ENCODE assay signal across 10 mouse cellular contexts in the genomic region with DNA sequence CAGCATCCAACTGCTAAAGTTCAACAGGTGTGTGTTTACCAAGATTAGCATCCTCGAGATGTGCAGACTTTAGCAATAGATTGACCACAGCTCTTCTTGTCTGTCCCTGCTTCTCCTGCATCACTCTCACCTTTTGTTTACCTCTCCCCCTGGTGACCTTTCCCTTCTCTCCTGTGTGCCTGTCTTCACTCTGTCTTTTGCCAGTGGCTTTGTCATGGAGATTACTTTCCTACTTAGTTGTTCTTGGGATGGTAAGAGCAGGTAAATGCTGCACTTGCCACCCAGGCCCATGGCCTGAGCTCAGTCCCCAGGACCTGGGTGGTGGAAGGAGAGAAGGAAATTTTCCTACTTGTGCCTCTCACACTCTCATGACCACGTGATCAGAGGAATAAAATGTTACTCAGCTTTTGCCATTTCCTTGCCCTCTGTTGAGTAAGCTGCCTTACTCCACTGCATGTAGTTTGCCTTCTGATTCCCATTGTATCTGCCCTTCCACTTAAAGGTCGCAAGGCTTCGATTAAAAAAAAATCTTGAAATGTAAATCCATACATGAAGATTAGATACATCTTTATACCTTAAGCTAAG. TPM values are rescaled to one million over a fixed set of nuclear protein-coding genes. Genes with fewer than 3 reads are reported as not detected.
DNase-seq lines count a peak whose midpoint lies in the region; ATAC-seq and TF ChIP-seq lines count a peak whose summit lies in the region.
"Had no signal": no experiment of that assay in that cellular context is flagged by ENCODE, and none has a peak within 500 bp of the region (broad histone marks: within the 10 kb centered on the region; RNA-seq: fewer than 3 reads in every experiment).

No protein-coding gene starts in this region.

- H3K36me3 ChIP-seq in lung, embryonic 14.5 days (ENCODE audit: insufficient read depth) = peaks cover 7% of the 10 kb centered on the region; the same call in 1 of the 2 replicates
- H3K36me3 ChIP-seq in hindbrain, postnatal 0 days (ENCODE audit: insufficient read depth, low read length) = no peaks in the 10 kb centered on the region
- peaks cover 4% of the 10 kb centered on the region for H3K36me3 ChIP-seq in neural tube, embryonic 13.5 days

- H3K9ac ChIP-seq in lung, embryonic 14.5 days = peak overlapping the region; percentile 26; the same call in 1 of the 2 replicates
- H3K9ac ChIP-seq in hindbrain, postnatal 0 days (replicated peaks; ENCODE audit: low read length) = no peak overlapping the region
- peak overlapping the region; percentile 26; the same call in 1 of the 2 replicates for H3K9ac ChIP-seq in neural tube, embryonic 13.5 days

- no peaks in the 10 kb centered on the region; the same call in 1 of the 2 replicates for H3K4me1 ChIP-seq in cerebellum, adult 2 months (ENCODE audit: control insufficient read depth, insufficient read depth, low read length)
- peaks cover 7% of the 10 kb centered on the region; the same call in 1 of the 2 replicates for H3K4me1 ChIP-seq in lung, embryonic 14.5 days (ENCODE audit: insufficient read depth)
- peaks cover 10% of the 10 kb centered on the region for H3K4me1 ChIP-seq in hindbrain, postnatal 0 days (ENCODE audit: insufficient read depth, low read length)
- H3K4me1 ChIP-seq in neural tube, embryonic 13.5 days (replicated peaks) = peaks cover 34% of the 10 kb centered on the region

- H3K9me3 ChIP-seq in lung, embryonic 14.5 days (ENCODE audit: low read depth, low read length) = no peaks in the 10 kb centered on the region
- no peaks in the 10 kb centered on the region for H3K9me3 ChIP-seq in hindbrain, postnatal 0 days (ENCODE audit: low read length)
- no peaks in the 10 kb centered on the region for H3K9me3 ChIP-seq in neural tube, embryonic 13.5 days

- no peak for TF ChIP-seq POLR2A in cerebellum, adult 2 months (IDR thresholded peaks at IDR 0.05; ENCODE audit: borderline replicate concordance, insufficient read depth, low read length)

- ATAC-seq in lung, embryonic 14.5 days (ENCODE audit: insufficient read depth) = no peak
- no peak for ATAC-seq in hindbrain, postnatal 0 days
- ATAC-seq in neural tube, embryonic 13.5 days (ENCODE audit: low read depth) = no peak

- H3K4me2 ChIP-seq in lung, embryonic 14.5 days = peak overlapping the region; percentile 65
- peak overlapping the region; percentile 89 for H3K4me2 ChIP-seq in hindbrain, postnatal 0 days (ENCODE audit: low read depth, low read length)
- H3K4me2 ChIP-seq in neural tube, embryonic 13.5 days = peak overlapping the region; percentile 79

- WGBS in cerebellum, adult 2 months = 74% methylated on average over 4 of the region's 4 CpGs
- WGBS in lung, embryonic 14.5 days = 67% methylated on average over 4 of the region's 4 CpGs
- 82% methylated on average over 4 of the region's 4 CpGs for WGBS in hindbrain, postnatal 0 days
- WGBS in neural tube, embryonic 13.5 days = 81% methylated on average over 4 of the region's 4 CpGs

- H3K27me3 ChIP-seq in cerebellum, adult 2 months (ENCODE audit: control insufficient read depth, insufficient read depth, low read length) = no peaks in the 10 kb centered on the region
- H3K27me3 ChIP-seq in lung, embryonic 14.5 days (ENCODE audit: insufficient read depth, low read length) = no peaks in the 10 kb centered on the region
- no peaks in the 10 kb centered on the region for H3K27me3 ChIP-seq in hindbrain, postnatal 0 days (ENCODE audit: insufficient read depth, low read length)
- H3K27me3 ChIP-seq in neural tube, embryonic 13.5 days = no peaks in the 10 kb centered on the region

- TF ChIP-seq CTCF in cerebellum, adult 2 months (IDR thresholded peaks at IDR 0.05; ENCODE audit: borderline replicate concordance, insufficient read depth, low read depth, low read length) = no peak
- no peak for TF ChIP-seq CTCF in lung, embryonic 14.5 days (IDR thresholded peaks at IDR 0.05; ENCODE audit: low read depth)
- TF ChIP-seq CTCF in hindbrain, postnatal 0 days (IDR thresholded peaks at IDR 0.05; ENCODE audit: low read depth) = no peak

- H3K4me3 ChIP-seq in cerebellum, adult 2 months (replicated peaks; ENCODE audit: insufficient read depth, low read depth, low read length) = peak overlapping the region; percentile 29
- H3K4me3 ChIP-seq in lung, embryonic 14.5 days (ENCODE audit: low read depth, low read length) = no peak overlapping the region
- H3K4me3 ChIP-seq in hindbrain, postnatal 0 days (ENCODE audit: low read length) = no peak overlapping the region
- H3K4me3 ChIP-seq in neural tube, embryonic 13.5 days = peak overlapping the region; percentile 78; the same call in 1 of the 2 replicates

- no peak overlapping the region for H3K27ac ChIP-seq in cerebellum, adult 2 months (ENCODE audit: insufficient read depth, low read length)
- H3K27ac ChIP-seq in lung, embryonic 14.5 days (ENCODE audit: low read depth) = no peak overlapping the region
- no peak overlapping the region for H3K27ac ChIP-seq in hindbrain, postnatal 0 days
- no peak overlapping the region for H3K27ac ChIP-seq in neural tube, embryonic 13.5 days (replicated peaks)

- no peak for DNase-seq in cerebellum, adult 2 months
- no peak for DNase-seq in cerebellum, postnatal 36 days
- DNase-seq in lung, embryonic 14.5 days = no peak
- DNase-seq in lung, postnatal 4 days = no peak
- no peak for DNase-seq in hindbrain, postnatal 0 days (ENCODE audit: low spot score)
- DNase-seq in c-Kit-positive CD71-positive TER-119-positive erythroid progenitor cells, embryonic 14.5 days (ENCODE audit: low spot score) = no peak
- no peak for DNase-seq in right cerebral cortex, adult 2 months (ENCODE audit: low spot score in 2 of 2)
- DNase-seq: gastrocnemius, postnatal 14 days; layer of hippocampus, adult 9-11 months had no signal

RNA-seq across cellular contexts. Expression of a gene that starts 2.1 kb away (rescaled TPM):
- 44.4 and 50.7 TPM in 2 replicates for polyA plus RNA-seq in cerebellum, adult 2 months (2012; rRNA removed)
- polyA plus RNA-seq in lung, embryonic 14.5 days (2014; fragmentation: Nextera tagmentation; extraction: Ambion mirVana) = 43.9 and 45.2 TPM in 2 replicates
- total RNA-seq in hindbrain, postnatal 0 days (2014; rRNA removed) = 14.0 and 19.4 TPM in 2 replicates
- 76.1 and 76.8 TPM in 2 replicates for polyA plus RNA-seq in hindbrain, postnatal 0 days (2015; fragmentation: Nextera tagmentation; extraction: Ambion mirVana)
- 73.0 and 73.9 TPM in 2 replicates for polyA plus RNA-seq in neural tube, embryonic 13.5 days (2015; fragmentation: Nextera tagmentation; extraction: Ambion mirVana)

RNA-seq across cellular contexts. Expression of a gene that starts 2.2 kb away (rescaled TPM):
- polyA plus RNA-seq in cerebellum, adult 2 months (2012; rRNA removed) = 10.2 and 10.8 TPM in 2 replicates
- polyA plus RNA-seq in lung, embryonic 14.5 days (2014; fragmentation: Nextera tagmentation; extraction: Ambion mirVana) = 11.2 and 12.4 TPM in 2 replicates
- 17.4 and 18.8 TPM in 2 replicates for total RNA-seq in hindbrain, postnatal 0 days (2014; rRNA removed)
- 18.9 and 20.7 TPM in 2 replicates for polyA plus RNA-seq in hindbrain, postnatal 0 days (2015; fragmentation: Nextera tagmentation; extraction: Ambion mirVana)
- 25.3 and 26.2 TPM in 2 replicates for polyA plus RNA-seq in neural tube, embryonic 13.5 days (2015; fragmentation: Nextera tagmentation; extraction: Ambion mirVana)

Comparison
In these comparisons a context has a peak if more than half of its experiments do, and no peak if none do; other contexts are left out.
1. H3K4me3 ChIP-seq: peak in cerebellum, adult 2 months (single experiment) and neural tube, embryonic 13.5 days (single experiment); none in lung, embryonic 14.5 days (single experiment) and hindbrain, postnatal 0 days (single experiment).
2. Peak in every context shown above with its lines, with median percentiles within 50 percentile points of each other: H3K4me2 ChIP-seq.